Mouse (Mus musculus): ENCODE results near the gene Abi3bp.

Gene Abi3bp

DNA sequence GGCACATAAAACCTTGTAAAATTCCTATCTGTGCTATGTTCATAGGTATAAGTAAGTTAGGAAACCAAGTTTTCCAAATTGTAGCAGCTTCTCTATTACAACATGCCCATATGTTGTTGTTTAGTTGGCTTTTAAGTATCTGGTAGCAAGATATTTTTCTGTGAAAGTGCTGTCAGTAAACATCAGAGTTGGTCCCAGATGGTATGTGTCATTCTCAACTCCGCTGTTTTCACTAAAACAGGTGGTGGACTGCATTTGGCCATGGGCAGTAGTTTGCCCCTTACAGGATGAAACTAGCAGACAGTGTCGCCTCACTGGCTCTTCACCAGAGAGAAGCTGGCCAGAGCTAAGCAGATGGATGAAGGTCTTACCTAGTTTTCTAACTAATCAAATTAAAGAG lies 26.3 kb downstream of the Abi3bp start:
- no peak for DNase-seq (ENCODE audit: low spot score in 2 of 2)

DNA sequence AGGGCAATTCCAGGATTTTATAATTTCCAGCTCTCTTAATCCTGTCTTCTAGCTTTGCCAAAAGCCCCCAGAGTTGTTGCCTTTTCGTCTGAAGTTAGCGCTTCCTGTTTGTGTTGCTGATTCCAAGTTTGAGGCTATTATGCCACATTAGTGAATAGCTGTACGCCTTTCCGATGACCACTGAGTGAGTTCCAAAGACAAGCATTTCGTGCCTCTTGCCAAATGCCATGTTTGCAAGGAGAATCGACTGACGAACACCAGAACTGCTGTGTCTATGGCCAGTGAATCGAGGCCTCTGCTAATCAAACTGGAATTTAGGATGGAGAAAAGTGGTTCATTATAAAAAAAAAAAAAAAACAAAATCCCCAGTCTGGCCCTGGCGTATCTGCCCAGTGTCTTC lies 40.3 kb downstream of the Abi3bp start:
- no peak for DNase-seq (ENCODE audit: low spot score in 2 of 2)

DNA sequence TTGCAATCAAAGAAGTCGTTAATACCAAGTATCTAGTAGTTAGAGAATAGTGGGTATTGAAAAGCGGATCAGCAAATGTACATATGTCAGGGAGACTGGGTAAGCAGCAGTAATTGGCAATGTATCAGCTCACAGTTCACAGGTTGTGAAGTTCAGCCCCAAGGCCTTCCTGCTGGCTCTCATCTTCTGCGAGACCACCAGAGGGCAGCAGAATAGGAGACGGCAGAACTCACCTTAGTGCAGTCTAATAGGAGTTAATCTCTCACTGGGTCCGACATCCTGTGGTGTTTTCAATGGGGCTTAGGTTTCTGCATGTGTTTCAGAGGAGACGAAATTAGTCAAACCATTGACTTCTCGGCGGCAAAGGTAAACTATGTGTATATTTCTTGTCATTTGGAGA lies 46.7 kb downstream of the Abi3bp start:
- no peak for DNase-seq (ENCODE audit: low spot score in 2 of 2)

GRCm38 (mm10) chr16:56526482-56526881 lies 48.8 kb downstream of the Abi3bp start:
- DNase-seq (ENCODE audit: low spot score in 2 of 2), result no peak

GRCm38 (mm10) chr16:56528079-56528688 lies 50.5 kb downstream of the Abi3bp start:
- DNase-seq (ENCODE audit: low spot score in 2 of 2), result no peak

- no peak for DNase-seq (ENCODE audit: low spot score in 2 of 2)
Observed at GRCm38 (mm10) chr16:56579536-56579935, 101.9 kb downstream of the Abi3bp start.

GRCm38 (mm10) chr16:56593581-56593980 lies 115.9 kb downstream of the Abi3bp start:
- no peak for DNase-seq (ENCODE audit: low spot score in 2 of 2)

- DNase-seq (ENCODE audit: low spot score in 2 of 2), result peak; percentile 26
Observed at GRCm38 (mm10) chr16:56594866-56595265, 117.2 kb downstream of the Abi3bp start.

DNA sequence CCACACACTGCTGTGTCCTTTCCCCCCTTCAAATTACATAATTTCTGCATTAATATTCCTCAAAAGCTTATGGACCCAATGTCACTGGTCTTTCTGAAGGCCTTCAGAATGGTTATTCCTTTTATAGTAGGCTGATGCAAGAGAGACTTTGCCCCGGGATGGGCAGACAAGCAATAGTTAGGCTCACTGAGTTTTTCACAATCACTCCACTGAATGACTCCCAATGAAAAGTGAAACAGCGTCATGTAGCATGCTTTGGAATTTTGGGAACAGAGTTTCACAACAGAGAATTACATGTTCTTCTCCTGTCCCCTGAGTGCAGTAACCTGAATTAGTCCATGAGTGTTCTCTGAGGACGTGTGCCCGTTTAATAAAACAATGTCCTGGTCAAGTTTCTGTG lies 120.7 kb downstream of the Abi3bp start:
- no peak for DNase-seq (ENCODE audit: low spot score in 2 of 2)

GRCm38 (mm10) chr16:56602394-56602793 lies 124.7 kb downstream of the Abi3bp start:
- DNase-seq (ENCODE audit: low spot score in 2 of 2), result no peak

- no peak for DNase-seq (ENCODE audit: low spot score in 2 of 2)
Observed at GRCm38 (mm10) chr16:56610572-56610971, 132.9 kb downstream of the Abi3bp start.

- no peak for DNase-seq (ENCODE audit: low spot score in 2 of 2)
Observed at GRCm38 (mm10) chr16:56611096-56611867, 133.6 kb downstream of the Abi3bp start.

GRCm38 (mm10) chr16:56638544-56638943 lies 160.9 kb downstream of the Abi3bp start:
- no peak for DNase-seq (ENCODE audit: low spot score in 2 of 2)

DNA sequence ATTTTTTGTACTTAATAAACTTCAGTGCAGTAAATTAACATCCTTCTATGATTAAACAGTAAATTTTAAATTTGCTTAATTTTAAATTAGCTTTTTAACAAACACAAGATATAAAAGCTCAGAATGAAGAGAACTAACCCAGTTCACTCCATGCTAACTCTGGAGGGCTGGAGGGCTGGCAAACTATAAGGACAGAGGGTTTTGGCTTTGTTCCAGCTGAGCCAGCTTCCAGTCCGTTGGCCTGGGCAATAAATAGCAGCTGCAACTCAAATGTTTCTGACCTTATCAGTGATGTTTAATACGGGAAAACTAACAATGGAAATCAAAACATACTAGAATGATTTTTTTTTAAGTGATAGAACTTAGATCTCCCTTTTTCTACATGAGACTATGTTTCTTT lies 167.6 kb downstream of the Abi3bp start:
- no peak for DNase-seq (ENCODE audit: low spot score in 2 of 2)

GRCm38 (mm10) chr16:56646382-56647172 lies 168.9 kb downstream of the Abi3bp start:
- DNase-seq (ENCODE audit: low spot score in 2 of 2), result no peak

GRCm38 (mm10) chr16:56655193-56655910 lies 177.7 kb downstream of the Abi3bp start:
- no peak for DNase-seq (ENCODE audit: low spot score in 2 of 2)

DNA sequence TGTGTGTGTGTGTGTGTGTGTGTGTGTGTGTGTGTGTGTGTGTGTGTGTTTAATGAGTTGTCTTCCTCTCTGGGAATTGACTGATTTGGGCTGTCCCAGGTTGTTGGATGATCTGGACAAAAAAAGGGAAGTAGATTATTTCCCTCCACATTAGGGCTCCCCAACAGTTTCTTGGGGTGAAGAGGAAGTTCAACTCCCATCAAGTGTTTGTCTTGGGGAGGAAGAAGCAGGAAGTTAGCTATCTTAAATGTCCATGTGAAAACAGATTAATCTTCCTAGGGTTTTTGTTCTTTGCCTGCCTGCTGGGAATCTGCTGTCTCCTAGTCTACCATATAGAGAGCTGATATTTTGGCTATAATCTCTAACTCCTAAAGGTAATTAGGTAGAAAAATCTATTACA lies 181.2 kb downstream of the Abi3bp start:
- no peak for DNase-seq (ENCODE audit: low spot score in 2 of 2)

DNA sequence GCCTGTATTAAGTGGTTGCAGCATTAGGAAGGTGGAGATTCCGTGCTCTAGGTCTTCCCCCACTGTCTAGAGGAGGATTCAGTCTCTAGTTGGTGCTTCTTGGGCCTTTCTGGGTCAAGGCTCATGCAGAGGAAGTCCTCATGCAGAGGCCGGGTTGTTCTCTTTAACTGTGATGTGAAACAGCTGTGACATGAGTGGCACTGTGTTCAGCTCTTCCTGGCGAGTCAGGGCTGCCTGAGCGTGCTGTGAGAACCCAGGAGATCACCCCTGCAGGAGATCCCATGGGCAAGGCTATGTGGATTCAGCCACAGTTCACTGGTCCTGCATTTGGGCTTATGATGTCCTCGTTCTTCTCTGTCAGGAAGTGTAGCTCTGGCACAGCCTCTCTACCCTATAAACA lies 191.8 kb downstream of the Abi3bp start:
- no peak for DNase-seq (ENCODE audit: low spot score in 2 of 2)

GRCm38 (mm10) chr16:56670941-56671340 lies 193.3 kb downstream of the Abi3bp start:
- DNase-seq (ENCODE audit: low spot score in 2 of 2), result no peak

- DNase-seq (ENCODE audit: low spot score in 2 of 2), result no peak
Observed at GRCm38 (mm10) chr16:56673420-56673819, 195.7 kb downstream of the Abi3bp start.

DNA sequence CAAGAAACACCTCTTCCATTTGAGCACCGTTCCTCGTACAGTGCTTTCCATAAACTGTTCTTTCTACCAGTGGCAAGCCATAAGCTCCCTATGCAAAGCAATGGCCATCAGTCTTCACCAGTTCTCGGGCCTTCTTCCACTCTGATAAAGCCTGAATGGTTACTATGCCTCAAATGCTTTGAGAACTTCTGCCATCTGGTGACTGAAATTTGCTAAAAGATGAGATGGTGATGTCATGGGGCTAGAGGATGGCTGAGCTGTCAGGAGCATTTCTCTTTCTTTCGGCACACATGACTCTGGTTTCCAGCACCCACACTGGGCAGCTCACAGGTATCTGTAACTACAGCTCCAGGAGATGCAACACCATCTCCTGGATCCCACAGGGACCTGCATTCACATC lies 199.5 kb downstream of the Abi3bp start:
- peak; percentile 26 to 54 for DNase-seq (ENCODE audit: low spot score in 2 of 2)

DNA sequence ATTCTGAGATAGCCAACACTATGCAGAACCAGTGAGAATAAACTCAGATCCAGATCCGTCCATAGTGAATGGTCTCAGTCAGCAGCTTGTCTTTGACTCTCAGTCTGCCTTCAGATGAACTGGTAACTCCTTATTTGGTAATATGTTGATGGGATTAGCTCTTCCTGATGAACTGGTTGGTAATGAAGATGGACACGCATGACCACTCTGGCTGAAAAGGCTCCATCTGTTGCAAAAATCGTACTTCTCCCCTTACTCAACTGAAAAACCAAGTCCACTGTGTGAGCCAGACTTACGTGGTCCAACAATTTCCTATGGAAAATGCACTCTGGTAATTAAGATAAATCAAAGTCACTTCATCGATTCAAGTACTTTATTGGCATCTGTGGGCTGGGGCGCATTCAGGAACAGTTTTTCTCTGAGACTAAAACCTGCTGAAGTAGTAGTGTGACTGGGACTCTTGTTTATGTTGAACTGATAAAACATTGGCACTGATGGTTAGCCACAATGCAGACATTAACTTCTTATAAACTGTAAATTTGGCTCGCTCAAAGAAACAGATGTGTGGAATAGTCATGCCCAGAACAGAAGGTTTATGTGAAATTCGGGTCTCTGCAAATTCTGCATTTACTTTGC lies 203.4 kb downstream of the Abi3bp start:
- no peak for DNase-seq (ENCODE audit: low spot score in 2 of 2)

Data from right cerebral cortex, adult 2 months (tissue).